Mouse (Mus musculus) small intestine, adult 2 months (tissue): Measurements from ENCODE around the gene H2-M10.6.
"Not testable (repeated sequence)": the region's sequence is repeated elsewhere in the genome, so short reads cannot be mapped to it uniquely, and the experiment has no call there.

ENCODE experiments used
- CTCF ChIP-seq: fragments of 200-500 bp; IDR thresholded peaks from 2 replicates; pipeline ENCODE4 v1.5.1; 2012; ENCODE audit warnings: low read depth, mild to moderate bottlenecking, control low read depth, inconsistent platforms, low read length, moderate library complexity, mixed read lengths; ENCODE audit not compliant: insufficient replicate concordance, insufficient read length; ENCODE audit errors: extremely low read depth
- POLR2A ChIP-seq: fragments of 200-500 bp; IDR thresholded peaks from 2 replicates; pipeline ENCODE4 v1.6.1; 2012; ENCODE audit warnings: low read depth, mild to moderate bottlenecking, control low read depth, inconsistent platforms, low read length, moderate library complexity

DNA sequence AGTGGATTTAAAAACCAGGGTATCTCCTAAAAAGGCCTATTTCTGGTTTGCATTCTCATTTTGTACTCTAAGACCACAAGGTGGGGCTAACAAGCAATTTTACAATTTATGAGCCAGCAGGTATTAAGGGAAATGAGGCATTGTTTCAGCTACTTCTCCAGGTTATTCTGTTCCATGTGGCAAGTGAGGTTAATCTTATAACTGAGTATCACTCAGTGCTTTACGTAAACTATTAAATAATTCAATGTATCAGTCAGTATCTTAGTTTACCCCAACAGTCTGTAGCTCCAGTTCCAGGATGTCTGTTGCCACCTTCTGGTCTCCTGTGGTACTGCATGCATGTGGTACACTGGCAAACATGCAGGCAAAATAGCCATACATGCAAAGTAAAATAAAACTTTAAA is 25.5 kb upstream of the H2-M10.6 start:
- peak; percentile 28; the same call in 1 of the 2 replicates for TF ChIP-seq CTCF
- TF ChIP-seq POLR2A: not testable (repeated sequence)
